Mouse (Mus musculus): Measurements from ENCODE around the gene Eef1b2.
A peak's percentile ranks its signal among the peaks of the same experiment; 100 is the strongest.
"Not testable (repeated sequence)": the region's sequence is repeated elsewhere in the genome, so short reads cannot be mapped to it uniquely, and the experiment has no call there.

Eef1b2 gene

GRCm38 (mm10) chr1:63176604-63177421, at the start of gene Eef1b2, which contains the start of gene Ndufs1:
Gene Eef1b2, plus strand, starts transcription at chr1:63176825.
Gene Ndufs1, minus strand, starts transcription at chr1:63176833.
- peak; percentile 99 for DNase-seq

- no peak for DNase-seq
These were observed 47.4 kb upstream of the Eef1b2 start for GRCm38 (mm10) chr1:63129273-63129672.

GRCm38 (mm10) chr1:63129857-63130690, 46.6 kb upstream of the Eef1b2 start:
- peak; percentile 92 for DNase-seq

GRCm38 (mm10) chr1:63130883-63131282, 45.7 kb upstream of the Eef1b2 start:
- no peak for DNase-seq

- DNase-seq: no peak
These were observed 44.9 kb upstream of the Eef1b2 start for GRCm38 (mm10) chr1:63131766-63132165.

GRCm38 (mm10) chr1:63134530-63134929, 42.1 kb upstream of the Eef1b2 start:
- DNase-seq: no peak

- DNase-seq: peak; percentile 45
These were observed 38.7 kb upstream of the Eef1b2 start for GRCm38 (mm10) chr1:63137971-63138370.

GRCm38 (mm10) chr1:63138586-63138985, 38.0 kb upstream of the Eef1b2 start:
- DNase-seq: peak; percentile 8

GRCm38 (mm10) chr1:63140231-63140630, 36.4 kb upstream of the Eef1b2 start:
- peak; percentile 25 for DNase-seq

- peak; percentile 33 for DNase-seq
These were observed 8.0 kb upstream of the Eef1b2 start for GRCm38 (mm10) chr1:63168638-63169037.

GRCm38 (mm10) chr1:63175853-63176252, 772 bp upstream of the Eef1b2 start:
- no peak for DNase-seq

GRCm38 (mm10) chr1:63176259-63176603, 394 bp upstream of the Eef1b2 start:
- no peak for DNase-seq

GRCm38 (mm10) chr1:63178308-63178707, 1.7 kb downstream of the Eef1b2 start:
- peak; percentile 81 for DNase-seq

- DNase-seq: peak; percentile 85
These were observed 3.5 kb downstream of the Eef1b2 start for GRCm38 (mm10) chr1:63180122-63180521.

- peak; percentile 59 for DNase-seq
These were observed 4.0 kb downstream of the Eef1b2 start for GRCm38 (mm10) chr1:63180575-63180974.

GRCm38 (mm10) chr1:63181019-63181418, 4.4 kb downstream of the Eef1b2 start:
- DNase-seq: peak; percentile 98

GRCm38 (mm10) chr1:63181480-63181879, 4.9 kb downstream of the Eef1b2 start:
- DNase-seq: no peak

GRCm38 (mm10) chr1:63182212-63182611, 5.6 kb downstream of the Eef1b2 start:
- DNase-seq: peak; percentile 96

GRCm38 (mm10) chr1:63182636-63183270, 6.1 kb downstream of the Eef1b2 start:
- DNase-seq: peak; percentile 85

GRCm38 (mm10) chr1:63185430-63185829, 8.8 kb downstream of the Eef1b2 start:
- DNase-seq: not testable (repeated sequence)

- DNase-seq: no peak
These were observed 11.9 kb downstream of the Eef1b2 start for GRCm38 (mm10) chr1:63188536-63188935.

- no peak for DNase-seq
These were observed 14.2 kb downstream of the Eef1b2 start for GRCm38 (mm10) chr1:63190851-63191250.
